Mouse (Mus musculus) heart, embryonic 10.5 days (tissue): Measurements from ENCODE around the gene Pkd1l1. TPM values are rescaled to one million over a fixed set of nuclear protein-coding genes. Genes with fewer than 3 reads are reported as not detected.

Experiments used
- DNase-seq: peaks from one replicate; pipeline ENCODE4 v3.0.0-alpha.2; 2017; ENCODE audit warnings: low spot score
- H3K27ac ChIP-seq: fragments of 300-500 bp; sonication (generic); 2 replicates; pipeline ENCODE4 v1.5.1; 2016; ENCODE audit warnings: mild to moderate bottlenecking
- H3K27me3 ChIP-seq: fragments of 300-500 bp; sonication (generic); 2 replicates; pipeline ENCODE4 v1.6.1; 2016; ENCODE audit warnings: mild to moderate bottlenecking; ENCODE audit not compliant: poor library complexity, insufficient read depth, severe bottlenecking
- H3K36me3 ChIP-seq: fragments of 300-500 bp; sonication (generic); 2 replicates; pipeline ENCODE4 v1.6.1; 2016; ENCODE audit warnings: mild to moderate bottlenecking, moderate library complexity
- H3K4me1 ChIP-seq: fragments of 300-500 bp; sonication (generic); 2 replicates; pipeline ENCODE4 v1.6.1; 2016; ENCODE audit warnings: mild to moderate bottlenecking
- H3K4me3 ChIP-seq: fragments of 300-500 bp; sonication (generic); 2 replicates; pipeline ENCODE4 v1.5.1; 2016; ENCODE audit warnings: mild to moderate bottlenecking, moderate library complexity
- H3K9me3 ChIP-seq: fragments of 300-500 bp; sonication (generic); 2 replicates; pipeline ENCODE4 v1.6.1; 2016; ENCODE audit warnings: mild to moderate bottlenecking, moderate library complexity
- WGBS: fragments of 180-500 bp; shearing (Covaris S2); methylation state at CpG from one replicate; pipeline ENCODE4 v1.1.7; 2016; 5-methylcytosine and 5-hydroxymethylcytosine counted together
- polyA plus RNA-seq: library from polyadenylated mRNA; unstranded; fragments of >200 nt; fragmentation: Nextera tagmentation; extraction: Ambion mirVana; gene quantifications from 2 replicates; pipeline ENCODE4 v1.2.1, GENCODE M21; 2016

Gene Pkd1l1
- polyA plus RNA-seq, 1 experiment from 2014 or later = 0.04 TPM

DNA sequence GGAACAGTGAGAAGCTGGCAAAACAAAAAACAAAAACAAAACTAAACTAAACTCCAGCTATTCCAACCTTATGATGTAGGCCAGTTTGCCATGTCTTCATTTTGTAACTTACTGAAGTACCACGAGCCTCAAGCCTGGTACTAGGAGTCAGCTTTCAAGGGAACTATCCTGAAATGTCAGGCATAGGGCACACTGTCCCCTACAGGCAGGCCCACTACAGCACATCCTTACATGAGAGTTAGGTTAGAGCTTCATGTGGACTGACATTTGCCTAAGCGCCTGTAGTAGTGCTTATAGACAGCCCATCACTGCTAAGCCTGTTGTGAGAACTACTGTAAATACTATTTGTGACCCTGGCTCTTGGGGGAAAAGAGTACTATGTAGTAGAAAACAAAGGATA, 91.5 kb downstream of the Pkd1l1 start:
- 67% methylated on average over 2 of the region's 2 CpGs for WGBS
- DNase-seq = no peak
- Histone ChIP-seq H3K27ac (no peak overlapping the region), H3K27me3 (no peaks in the 10 kb centered on the region), H3K4me3 (no peak overlapping the region), H3K4me1 (no peaks in the 10 kb centered on the region), H3K36me3 (no peaks in the 10 kb centered on the region), H3K9me3 (no peaks in the 10 kb centered on the region)

DNA sequence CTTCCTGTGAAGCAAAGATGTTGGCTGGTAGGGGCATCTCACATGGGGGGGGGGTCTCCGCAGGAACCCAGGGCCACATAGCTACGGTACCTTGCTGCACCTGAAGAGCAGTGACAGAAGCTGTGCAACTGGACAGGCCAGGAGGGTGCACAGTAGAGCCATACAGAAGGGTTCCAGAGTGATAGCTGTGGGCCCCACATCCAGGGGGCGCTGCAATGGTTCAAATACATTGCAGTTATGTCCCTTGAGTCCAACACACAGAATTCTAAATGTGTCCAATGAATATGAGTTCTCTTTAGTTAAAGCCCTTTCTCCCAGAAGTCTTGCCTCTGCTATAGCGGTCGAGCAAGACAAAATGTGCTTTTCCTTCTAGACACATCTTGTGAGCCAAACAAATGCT, 103.0 kb downstream of the Pkd1l1 start:
- WGBS = 86% methylated on average over 5 of the region's 5 CpGs
- Histone ChIP-seq H3K4me3 (no peak overlapping the region), H3K9me3 (no peaks in the 10 kb centered on the region), H3K36me3 (no peaks in the 10 kb centered on the region), H3K27me3 (peaks cover 3% of the 10 kb centered on the region; the same call in 1 of the 2 replicates), H3K27ac (no peak overlapping the region), H3K4me1 (no peaks in the 10 kb centered on the region)
- DNase-seq = no peak

- no peaks in the 10 kb centered on the region for H3K36me3 ChIP-seq
- H3K4me3 ChIP-seq = no peak overlapping the region
- no peak overlapping the region for H3K27ac ChIP-seq
- no peak for DNase-seq
- peaks cover 3% of the 10 kb centered on the region; the same call in 1 of the 2 replicates for H3K27me3 ChIP-seq
- no peaks in the 10 kb centered on the region for H3K9me3 ChIP-seq
- H3K4me1 ChIP-seq = no peaks in the 10 kb centered on the region
- 90% methylated on average over 7 of the region's 7 CpGs for WGBS
Observed at GRCm38 (mm10) chr11:8866021-8866420, 107.0 kb downstream of the Pkd1l1 start.

DNA sequence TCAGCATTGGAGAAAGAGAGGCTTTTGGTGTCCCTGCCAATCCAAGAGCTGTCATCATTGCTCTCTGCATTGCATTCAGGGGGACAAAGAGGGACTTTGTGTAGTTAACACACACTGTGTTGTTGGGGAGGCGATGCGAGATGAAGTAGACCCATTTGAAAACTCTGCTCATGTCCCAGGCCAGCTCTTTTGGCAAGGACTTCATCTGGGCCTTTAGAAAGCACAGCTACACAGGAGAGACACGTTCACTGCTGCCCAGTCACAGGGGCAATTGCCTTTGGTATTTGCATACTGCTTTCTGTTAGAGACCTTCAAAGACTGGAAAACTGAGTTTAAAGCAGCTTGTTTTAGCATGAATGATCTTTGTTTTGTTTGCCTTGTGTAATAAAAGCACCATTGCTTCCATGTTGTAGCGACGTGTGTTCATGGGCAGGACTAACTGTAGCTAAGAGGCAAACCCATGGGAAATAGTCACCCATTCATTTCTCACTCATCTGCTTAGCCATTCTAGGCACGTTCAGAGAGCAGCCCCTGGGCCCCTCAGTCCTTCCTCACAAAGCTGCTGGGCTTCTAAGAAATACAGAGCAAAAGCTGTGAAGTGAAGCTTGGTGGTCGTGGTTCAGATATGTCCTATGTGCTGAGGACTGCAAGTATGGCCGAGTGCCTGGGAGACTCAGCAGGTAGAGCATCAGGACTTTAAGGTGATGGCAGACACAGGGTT, 109.0 kb downstream of the Pkd1l1 start:
- Histone ChIP-seq H3K4me1 (no peaks in the 10 kb centered on the region), H3K36me3 (no peaks in the 10 kb centered on the region), H3K9me3 (no peaks in the 10 kb centered on the region), H3K4me3 (no peak overlapping the region), H3K27me3 (peaks cover 3% of the 10 kb centered on the region; the same call in 1 of the 2 replicates), H3K27ac (no peak overlapping the region)
- 78% methylated on average over 8 of the region's 8 CpGs for WGBS
- DNase-seq = no peak

- 76% methylated on average over 4 of the region's 4 CpGs for WGBS
- no peak overlapping the region for H3K4me3 ChIP-seq
- H3K4me1 ChIP-seq = no peaks in the 10 kb centered on the region
- peak; percentile 62 for DNase-seq
- peaks cover 3% of the 10 kb centered on the region; the same call in 1 of the 2 replicates for H3K27me3 ChIP-seq
- H3K9me3 ChIP-seq = no peaks in the 10 kb centered on the region
- no peak overlapping the region for H3K27ac ChIP-seq
- no peaks in the 10 kb centered on the region for H3K36me3 ChIP-seq
Observed at GRCm38 (mm10) chr11:8862426-8862825, 110.6 kb downstream of the Pkd1l1 start.

DNA sequence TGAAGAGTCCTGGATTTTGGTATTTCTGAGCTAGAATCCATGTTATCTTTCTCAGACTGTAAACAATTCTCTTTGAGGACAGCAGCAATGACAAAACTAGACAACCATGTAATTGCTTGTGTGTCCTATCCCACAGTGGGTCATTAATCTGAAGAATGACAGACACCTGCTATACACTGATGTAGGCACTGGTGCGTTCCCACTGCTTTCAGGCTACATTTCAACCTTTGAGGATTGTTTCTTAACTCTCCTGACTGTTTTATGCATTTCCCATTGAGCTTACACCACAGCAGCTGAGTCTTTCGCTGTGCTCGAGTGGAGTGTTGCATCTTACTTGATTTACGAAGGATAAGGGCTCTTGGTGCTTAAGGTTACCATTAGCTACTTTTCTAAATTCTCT, 111.1 kb downstream of the Pkd1l1 start:
- H3K9me3 ChIP-seq = no peaks in the 10 kb centered on the region
- H3K4me3 ChIP-seq = no peak overlapping the region
- no peak overlapping the region for H3K27ac ChIP-seq
- peak; percentile 31 for DNase-seq
- peaks cover 3% of the 10 kb centered on the region; the same call in 1 of the 2 replicates for H3K27me3 ChIP-seq
- H3K36me3 ChIP-seq = no peaks in the 10 kb centered on the region
- H3K4me1 ChIP-seq = no peaks in the 10 kb centered on the region
- 84% methylated on average over 4 of the region's 4 CpGs for WGBS

GRCm38 (mm10) chr11:8860878-8861277, 112.2 kb downstream of the Pkd1l1 start:
- H3K36me3 ChIP-seq = no peaks in the 10 kb centered on the region
- no peak overlapping the region for H3K27ac ChIP-seq
- H3K9me3 ChIP-seq = no peaks in the 10 kb centered on the region
- 20% methylated on average over 3 of the region's 3 CpGs for WGBS
- no peaks in the 10 kb centered on the region for H3K4me1 ChIP-seq
- H3K4me3 ChIP-seq = no peak overlapping the region
- no peaks in the 10 kb centered on the region for H3K27me3 ChIP-seq
- peak; percentile 58 for DNase-seq

- Histone ChIP-seq H3K4me1 (no peaks in the 10 kb centered on the region), H3K27me3 (no peaks in the 10 kb centered on the region), H3K9me3 (no peaks in the 10 kb centered on the region), H3K27ac (no peak overlapping the region), H3K36me3 (no peaks in the 10 kb centered on the region), H3K4me3 (no peak overlapping the region)
- WGBS = 25% methylated on average over 5 of the region's 5 CpGs
- no peak for DNase-seq
Observed at GRCm38 (mm10) chr11:8859868-8860267, 113.2 kb downstream of the Pkd1l1 start.

DNA sequence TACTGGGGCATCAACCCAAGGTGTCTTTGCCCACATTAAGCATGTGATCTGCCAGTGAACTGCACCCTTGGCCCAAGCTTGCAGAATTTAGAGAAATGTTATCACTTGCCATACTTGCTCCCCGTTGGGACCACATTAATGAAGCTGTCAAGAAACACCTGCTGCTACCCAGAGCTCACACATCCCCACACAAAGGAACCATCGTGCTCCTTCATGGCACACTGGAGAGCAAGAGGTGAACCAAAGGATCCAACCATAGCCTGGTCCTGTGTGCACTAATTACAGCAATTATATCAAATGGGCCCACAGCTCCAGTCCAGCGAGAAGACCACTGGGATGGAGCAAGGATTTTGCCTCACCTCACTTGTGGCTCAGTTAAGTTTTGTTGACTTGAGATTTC, 114.0 kb downstream of the Pkd1l1 start:
- H3K36me3 ChIP-seq = no peaks in the 10 kb centered on the region
- no peaks in the 10 kb centered on the region for H3K4me1 ChIP-seq
- DNase-seq = no peak
- H3K27me3 ChIP-seq = no peaks in the 10 kb centered on the region
- H3K4me3 ChIP-seq = no peak overlapping the region
- H3K27ac ChIP-seq = no peak overlapping the region
- no peaks in the 10 kb centered on the region for H3K9me3 ChIP-seq
- 72% methylated on average over 3 of the region's 3 CpGs for WGBS

- H3K36me3 ChIP-seq = no peaks in the 10 kb centered on the region
- H3K27ac ChIP-seq = no peak overlapping the region
- no peak for DNase-seq
- H3K4me3 ChIP-seq = no peak overlapping the region
- H3K27me3 ChIP-seq = no peaks in the 10 kb centered on the region
- H3K9me3 ChIP-seq = no peaks in the 10 kb centered on the region
- 56% methylated on average over 5 of the region's 5 CpGs for WGBS
- no peaks in the 10 kb centered on the region for H3K4me1 ChIP-seq
Observed at GRCm38 (mm10) chr11:8856125-8856524, 116.9 kb downstream of the Pkd1l1 start.

DNA sequence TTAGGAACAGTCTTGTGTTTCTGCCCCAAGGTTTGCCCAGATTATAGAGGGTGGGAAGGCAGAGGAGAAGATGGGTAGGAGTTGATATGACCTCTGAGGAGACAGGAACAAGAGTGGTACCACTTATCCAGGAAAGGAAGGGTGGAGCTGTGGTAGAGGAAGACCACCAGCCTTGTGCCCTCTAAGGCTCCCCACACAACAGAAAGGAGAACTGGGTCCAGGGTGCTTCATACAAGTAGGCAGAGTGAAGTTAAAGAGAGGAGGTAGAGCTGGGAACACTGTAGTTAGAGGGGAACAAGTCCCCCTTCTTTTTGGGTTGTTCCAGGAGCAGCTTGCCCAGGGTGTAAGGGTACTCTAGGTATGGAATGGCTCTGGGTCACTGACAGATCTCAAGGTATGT, 125.0 kb downstream of the Pkd1l1 start:
- Histone ChIP-seq H3K4me1 (no peaks in the 10 kb centered on the region), H3K27ac (no peak overlapping the region), H3K4me3 (no peak overlapping the region), H3K27me3 (no peaks in the 10 kb centered on the region), H3K36me3 (no peaks in the 10 kb centered on the region), H3K9me3 (no peaks in the 10 kb centered on the region)
- DNase-seq = no peak

GRCm38 (mm10) chr11:8847627-8848026, 125.4 kb downstream of the Pkd1l1 start:
- WGBS = 78% methylated on average over 2 of the region's 2 CpGs
- Histone ChIP-seq H3K27ac (no peak overlapping the region), H3K4me1 (no peaks in the 10 kb centered on the region), H3K4me3 (no peak overlapping the region), H3K9me3 (no peaks in the 10 kb centered on the region), H3K36me3 (no peaks in the 10 kb centered on the region), H3K27me3 (no peaks in the 10 kb centered on the region)
- DNase-seq = no peak

- Histone ChIP-seq H3K27ac (no peak overlapping the region), H3K9me3 (no peaks in the 10 kb centered on the region), H3K27me3 (no peaks in the 10 kb centered on the region), H3K4me3 (no peak overlapping the region), H3K4me1 (no peaks in the 10 kb centered on the region), H3K36me3 (no peaks in the 10 kb centered on the region)
- 92% methylated on average over 6 of the region's 6 CpGs for WGBS
- peak; percentile 55 for DNase-seq
Observed at GRCm38 (mm10) chr11:8836176-8836575, 136.9 kb downstream of the Pkd1l1 start.

- 76% methylated on average over 4 of the region's 4 CpGs for WGBS
- Histone ChIP-seq H3K27ac (no peak overlapping the region), H3K9me3 (no peaks in the 10 kb centered on the region), H3K27me3 (no peaks in the 10 kb centered on the region), H3K36me3 (no peaks in the 10 kb centered on the region), H3K4me3 (no peak overlapping the region), H3K4me1 (peaks cover 3% of the 10 kb centered on the region; the same call in 1 of the 2 replicates)
- DNase-seq = peak; percentile 20
Observed at GRCm38 (mm10) chr11:8834121-8834520, 138.9 kb downstream of the Pkd1l1 start.
